Mouse (Mus musculus): ENCODE data around the gene Uggt1.

The Uggt1 gene

DNA sequence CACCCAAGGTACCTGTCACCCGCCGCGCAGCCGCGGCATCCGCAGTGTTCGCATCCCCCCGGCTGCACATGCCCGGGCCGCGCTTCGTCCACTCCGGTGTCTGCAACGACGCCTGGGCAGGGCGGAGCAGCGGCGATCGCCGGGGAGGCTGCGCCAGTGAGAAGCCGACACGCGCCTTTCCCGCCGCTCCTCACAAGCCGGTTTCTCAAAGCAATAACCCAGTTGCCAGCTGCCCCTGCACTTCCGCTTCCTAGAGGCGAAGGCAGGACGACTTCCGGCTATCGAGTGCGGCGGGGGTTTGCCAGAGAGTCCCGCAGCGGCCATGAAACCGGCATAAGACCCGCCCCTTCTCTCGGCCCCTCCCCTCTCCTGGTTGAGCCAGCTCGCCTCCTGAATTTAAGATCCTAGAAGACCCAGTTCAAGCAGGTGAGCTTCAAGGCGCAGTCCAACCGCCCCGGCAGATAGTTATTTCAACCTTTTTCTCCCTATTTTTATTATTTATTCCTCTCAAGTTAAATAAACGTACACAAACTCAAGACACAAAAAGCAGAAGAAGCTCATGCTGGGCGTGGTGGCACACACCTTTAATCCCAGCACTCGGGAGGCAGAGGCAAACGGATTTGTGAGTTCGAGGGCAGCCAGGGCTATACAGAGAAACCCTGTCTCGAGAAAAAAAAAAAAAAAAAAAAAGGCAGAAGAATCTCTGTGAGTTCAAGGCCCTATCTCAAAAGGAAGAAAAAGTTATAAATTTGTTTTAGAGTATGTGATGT, at the start of gene Uggt1:
Uggt1 (minus strand) TSS at position 663 of the 770 bp plus-strand sequence.
- peak; percentile 95 to 98 for DNase-seq

DNA sequence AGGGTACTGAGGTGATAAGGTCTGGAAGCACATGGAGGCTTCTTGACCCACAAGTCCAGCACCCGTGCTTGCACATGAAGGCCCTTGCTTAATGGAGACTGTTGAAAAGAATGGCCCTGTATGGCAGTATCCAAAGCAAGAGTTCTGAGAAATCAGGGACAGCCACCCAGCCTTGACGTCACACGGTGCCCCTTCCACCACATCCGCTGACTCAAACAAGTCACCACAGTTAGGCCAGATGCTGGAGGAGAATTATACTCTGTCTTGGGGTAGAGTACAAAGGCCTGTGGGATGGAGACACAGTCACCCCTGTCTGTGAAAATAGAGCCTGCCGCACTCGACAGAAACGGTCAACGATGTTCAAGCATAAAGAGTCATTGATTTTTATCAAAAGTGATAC, 49.0 kb upstream of the Uggt1 start:
- DNase-seq, result no peak

- DNase-seq, result peak in 1 of 2 experiments; percentile 15
These were observed 37.3 kb upstream of the Uggt1 start for GRCm38 (mm10) chr1:36281849-36282248.

GRCm38 (mm10) chr1:36280938-36281337, 36.4 kb upstream of the Uggt1 start:
- no peak for DNase-seq

- peak; percentile 83 to 94 for DNase-seq
These were observed 34.7 kb upstream of the Uggt1 start for GRCm38 (mm10) chr1:36279202-36279601.

DNA sequence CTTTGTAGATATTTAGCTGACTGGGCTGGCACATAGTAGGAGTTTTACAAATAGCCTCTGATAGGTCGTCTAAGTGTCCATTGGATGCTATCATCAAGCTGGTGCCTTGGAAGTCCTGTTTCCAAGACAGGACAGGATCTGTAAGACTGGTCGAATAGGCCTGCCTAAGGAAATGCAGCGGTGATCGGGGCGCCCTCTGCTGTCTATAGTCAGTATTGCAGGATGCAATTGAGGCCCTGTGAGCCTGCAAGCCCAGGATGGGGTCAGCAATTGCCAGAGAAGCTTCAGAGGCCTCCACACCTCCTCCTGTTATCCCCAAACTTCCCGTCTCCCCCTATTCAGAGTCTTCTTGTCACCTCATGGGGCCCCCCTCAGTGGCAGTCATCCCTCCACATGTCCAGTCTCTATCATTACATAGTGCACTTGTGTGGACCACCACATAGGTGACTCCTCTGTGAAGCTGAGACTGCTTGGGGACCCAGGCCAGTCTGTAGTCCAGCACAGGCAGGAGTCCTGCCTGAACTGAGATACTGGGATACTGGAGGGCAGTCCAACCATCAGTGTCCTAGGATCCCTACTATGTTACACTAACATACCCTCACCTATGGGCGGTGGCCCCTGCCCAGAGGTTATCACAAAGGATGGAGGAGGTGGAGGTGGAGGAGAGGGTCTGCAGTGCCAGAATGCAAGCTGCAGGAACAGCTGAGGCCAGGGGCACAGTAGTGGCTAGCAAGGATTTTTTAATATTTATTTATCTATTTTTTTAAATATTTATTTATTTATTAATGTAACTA, 32.9 kb upstream of the Uggt1 start:
- DNase-seq, result peak; percentile 80 to 90

DNA sequence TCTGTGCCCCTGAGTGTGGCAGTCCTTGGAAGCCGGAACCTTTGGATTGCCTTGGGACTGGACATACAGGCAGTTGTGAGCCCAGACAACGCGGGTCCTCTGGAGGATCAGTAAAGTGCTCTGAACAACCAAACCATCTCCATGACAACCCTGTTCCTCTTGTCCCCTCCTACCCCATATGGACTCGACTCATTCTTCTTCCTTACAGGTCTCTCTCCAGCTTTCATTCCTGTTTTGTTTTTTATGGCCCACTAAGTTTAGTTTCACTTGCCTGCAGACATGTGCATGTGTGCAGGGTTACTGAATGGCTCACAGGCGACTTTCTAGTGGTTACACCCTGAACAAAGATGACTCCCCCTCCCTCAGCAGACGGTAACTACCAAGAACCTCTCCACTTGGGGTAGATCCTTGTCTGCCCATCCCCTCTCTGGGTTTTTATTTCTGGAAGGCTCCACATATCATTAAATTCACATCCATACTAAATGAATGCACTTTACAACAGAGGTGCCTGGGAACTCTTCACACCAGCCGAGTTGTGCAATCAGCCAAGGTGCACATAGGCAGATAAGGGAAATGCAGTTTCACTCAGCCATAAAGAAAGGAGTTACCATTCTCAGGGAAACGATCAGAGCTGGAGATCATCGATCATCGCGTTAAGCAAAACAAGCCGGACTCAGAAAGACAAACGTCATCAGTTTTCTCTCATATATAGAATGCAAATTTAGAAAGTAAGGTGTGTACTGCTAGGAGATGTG, 31.3 kb upstream of the Uggt1 start:
- DNase-seq, result no peak

DNA sequence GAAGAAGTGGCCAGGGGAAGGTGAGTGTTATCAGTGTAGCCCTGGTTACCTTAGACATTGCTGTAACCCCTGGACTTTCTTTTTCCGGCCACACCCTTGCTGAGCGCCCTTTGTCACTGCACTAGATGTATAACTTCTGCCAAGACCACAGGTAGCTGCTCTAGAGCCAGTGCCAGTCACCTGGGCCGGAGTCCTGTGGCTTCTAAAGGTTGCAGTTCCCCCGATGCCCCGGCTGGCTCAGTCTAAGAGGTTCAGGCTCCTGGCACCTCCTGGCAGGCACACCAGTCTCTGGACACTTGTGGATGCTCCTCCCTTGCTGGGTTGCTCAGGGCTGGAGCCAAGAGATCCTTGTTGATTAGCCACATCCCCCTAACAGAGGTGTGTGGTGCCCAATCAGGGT, 29.9 kb upstream of the Uggt1 start, which contains the start of gene Neurl3:
Neurl3 (minus strand) TSS at position 225 of the 400 bp plus-strand sequence.
- no peak for DNase-seq

DNA sequence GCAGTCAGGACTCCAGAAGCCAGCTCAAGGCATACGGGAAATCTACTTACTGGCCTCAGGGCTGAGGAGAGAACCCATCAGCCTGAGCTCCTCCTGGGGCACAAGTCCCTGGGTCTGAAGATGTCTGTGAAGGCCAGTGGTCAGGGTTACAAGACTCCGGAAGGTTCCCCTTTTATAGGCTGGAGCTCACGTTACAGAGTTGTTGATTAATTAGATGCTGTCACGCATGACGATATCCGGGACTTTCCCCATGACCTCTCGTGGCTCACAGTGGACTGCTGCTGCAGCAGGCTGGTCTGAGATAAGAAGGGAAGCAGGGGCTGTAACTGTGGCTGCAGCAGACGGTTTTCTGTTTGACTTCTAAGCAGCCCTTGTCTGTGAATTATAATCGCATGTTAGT, 28.8 kb upstream of the Uggt1 start:
- DNase-seq, result peak; percentile 76 to 89

GRCm38 (mm10) chr1:36272546-36272945, 28.0 kb upstream of the Uggt1 start:
- peak; percentile 64 to 81 for DNase-seq

DNA sequence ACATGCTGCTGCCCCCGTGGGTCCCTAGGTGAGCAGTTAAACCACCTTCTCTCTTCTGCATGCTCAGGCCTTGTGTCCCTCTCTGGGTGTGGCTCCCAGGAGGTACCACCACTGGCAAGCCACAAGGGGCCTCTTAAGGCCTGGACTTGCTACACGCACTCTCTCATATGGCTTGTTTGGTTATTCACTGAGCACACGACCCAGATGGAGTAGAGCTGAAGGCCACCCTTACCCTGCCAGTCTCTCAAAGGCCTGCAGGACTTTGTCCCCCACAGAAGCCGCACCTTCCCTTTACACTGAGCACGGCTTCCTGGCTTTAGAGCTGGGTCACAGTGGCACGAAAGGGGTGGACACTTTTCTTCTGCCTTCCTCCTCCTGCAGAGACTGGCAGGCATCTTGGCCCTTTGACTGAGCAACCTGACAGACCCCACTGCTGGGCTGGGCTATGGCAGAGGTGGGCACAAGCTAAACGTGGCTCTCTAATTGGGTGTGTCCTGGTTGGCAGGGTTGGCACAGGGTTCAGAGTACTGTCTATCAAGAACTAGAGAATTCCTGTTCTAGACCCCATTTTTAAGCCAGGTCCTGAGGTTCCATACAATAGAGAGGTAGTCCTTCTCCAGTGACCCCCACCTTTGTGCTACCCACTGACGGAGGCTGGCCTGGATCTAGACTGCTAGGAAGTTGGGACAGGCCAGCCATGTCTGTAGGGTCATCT, 27.2 kb upstream of the Uggt1 start:
- DNase-seq, result no peak

DNA sequence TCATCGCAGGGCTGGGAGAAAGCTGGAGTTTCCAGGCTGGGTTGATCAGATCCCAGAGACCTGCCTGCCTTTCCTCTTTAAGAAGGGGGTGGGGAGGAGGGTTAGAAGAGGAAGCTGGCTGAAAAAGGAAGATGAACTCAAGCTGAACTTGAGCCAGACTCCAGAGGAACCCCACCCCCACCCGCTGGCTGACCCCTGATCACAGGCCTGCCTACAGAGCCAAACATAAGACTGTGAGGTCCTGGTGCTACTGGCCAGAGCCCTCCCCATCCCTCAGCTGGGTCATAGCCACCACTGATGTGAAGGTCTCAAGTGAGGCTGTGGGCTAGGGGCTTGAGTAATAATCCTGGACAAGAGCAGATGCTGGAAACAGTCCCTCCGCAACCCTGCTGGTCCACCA, 26.1 kb upstream of the Uggt1 start:
- peak; percentile 50 to 71 for DNase-seq

DNA sequence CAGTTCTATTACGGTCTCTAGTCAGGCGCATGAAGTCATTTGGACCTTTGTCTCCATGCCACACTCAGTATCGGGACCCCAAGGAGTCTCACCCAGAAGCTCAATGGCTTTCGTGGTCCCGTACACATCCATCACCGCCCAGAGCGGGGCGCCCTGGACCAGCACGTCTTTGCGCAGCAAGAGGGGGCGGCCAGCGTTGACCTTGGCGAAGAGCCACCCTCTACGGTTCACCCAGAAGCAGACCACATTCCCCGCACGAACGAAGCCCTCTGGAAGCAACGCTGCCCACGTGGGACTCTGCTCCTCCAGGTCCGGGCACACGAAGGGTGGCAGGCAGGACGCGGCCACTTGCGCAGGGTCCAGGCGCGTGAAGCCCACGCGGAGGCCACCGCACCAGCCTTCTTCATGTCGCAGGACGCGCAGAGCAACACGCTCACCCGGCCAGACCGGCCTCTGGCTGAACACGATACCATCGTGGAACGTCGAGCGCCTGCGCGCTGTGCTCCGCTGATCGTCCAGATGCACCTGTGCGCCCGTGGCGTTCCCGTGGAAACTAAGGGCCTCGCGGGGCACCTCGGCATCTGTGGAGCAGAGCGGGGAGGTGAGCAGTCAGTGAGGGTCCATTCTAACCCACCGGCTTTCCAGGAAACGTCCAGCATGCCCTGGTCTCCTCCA, 24.7 kb upstream of the Uggt1 start:
- DNase-seq, result no peak

DNA sequence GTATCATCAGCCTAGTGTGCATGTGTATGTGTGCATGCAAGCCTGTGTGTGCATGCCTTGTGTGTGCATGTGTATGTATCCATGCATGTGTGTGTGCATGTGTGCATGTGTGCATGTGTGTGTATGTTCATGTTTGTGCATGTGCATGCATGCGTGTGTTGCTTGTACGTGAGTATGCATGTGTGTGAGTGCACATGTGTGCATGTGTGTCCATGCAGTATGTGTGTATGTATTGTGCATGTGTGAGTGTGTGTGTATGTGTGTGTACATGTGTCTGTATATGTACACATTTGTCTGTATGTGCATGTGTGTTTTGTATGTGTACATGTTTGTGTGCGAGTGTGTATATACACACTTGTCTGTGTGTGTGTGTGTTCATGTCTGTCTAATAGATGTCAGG, 23.1 kb upstream of the Uggt1 start:
- DNase-seq, result no peak

DNA sequence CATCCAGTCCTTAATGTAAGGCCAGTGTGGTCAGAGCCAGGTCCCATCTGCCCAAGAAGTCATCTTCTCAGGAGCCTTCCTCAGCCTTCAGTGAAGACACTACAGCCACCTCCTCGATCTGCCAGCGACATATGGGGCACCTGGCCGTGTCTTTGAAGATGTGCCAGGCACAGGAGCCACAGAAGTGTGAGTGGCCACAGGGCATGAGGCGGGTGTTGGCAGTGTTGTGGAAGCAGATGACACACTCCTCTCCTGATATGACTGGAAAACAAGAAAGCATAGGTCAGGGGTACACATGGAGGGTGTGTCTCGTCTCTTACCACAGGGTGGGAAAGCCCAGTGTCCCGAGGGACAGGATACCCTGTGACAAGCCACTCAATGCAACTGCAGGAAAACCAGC, 21.8 kb upstream of the Uggt1 start:
- DNase-seq, result no peak

- DNase-seq, result peak; percentile 81 to 83
These were observed 19.4 kb upstream of the Uggt1 start for GRCm38 (mm10) chr1:36263833-36264488.

DNA sequence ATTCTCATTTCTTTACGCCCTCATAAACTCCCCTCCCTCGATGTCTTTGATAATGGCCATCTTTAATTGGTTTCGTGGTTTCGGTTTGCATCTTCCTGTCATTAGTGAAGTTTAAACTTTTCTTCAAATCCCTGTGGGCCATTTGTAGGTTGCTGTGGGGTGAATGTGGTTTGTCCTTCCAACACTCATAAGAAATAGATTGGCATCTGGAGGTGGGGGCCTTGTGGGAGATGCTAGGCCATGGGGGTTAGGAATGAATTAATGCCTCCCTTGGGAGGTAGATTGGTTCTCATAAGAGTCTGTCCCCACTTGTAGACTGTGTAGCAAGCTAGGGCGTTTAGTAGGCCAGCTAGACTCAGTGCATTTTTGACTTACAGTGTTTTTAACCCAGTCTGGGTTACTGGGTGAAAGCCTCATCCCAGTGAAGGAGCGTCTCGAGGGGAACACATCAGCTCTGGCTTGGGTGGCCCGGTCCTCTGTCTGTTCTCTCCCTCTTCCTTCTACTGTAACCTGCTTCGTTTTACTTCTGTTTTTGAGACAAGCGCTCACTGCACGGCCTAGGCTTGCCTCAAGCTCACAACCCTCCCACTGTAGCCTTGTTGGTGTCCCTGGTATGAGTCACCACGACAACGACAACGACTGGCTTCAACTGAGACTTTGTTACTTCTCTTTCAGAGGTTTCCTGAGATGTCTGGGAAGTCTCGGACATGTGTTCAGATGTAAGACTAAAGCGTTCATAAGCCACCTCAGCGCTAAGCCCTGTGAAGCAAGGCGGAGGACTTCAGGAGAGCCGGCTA, 17.4 kb upstream of the Uggt1 start:
- DNase-seq, result no peak

DNA sequence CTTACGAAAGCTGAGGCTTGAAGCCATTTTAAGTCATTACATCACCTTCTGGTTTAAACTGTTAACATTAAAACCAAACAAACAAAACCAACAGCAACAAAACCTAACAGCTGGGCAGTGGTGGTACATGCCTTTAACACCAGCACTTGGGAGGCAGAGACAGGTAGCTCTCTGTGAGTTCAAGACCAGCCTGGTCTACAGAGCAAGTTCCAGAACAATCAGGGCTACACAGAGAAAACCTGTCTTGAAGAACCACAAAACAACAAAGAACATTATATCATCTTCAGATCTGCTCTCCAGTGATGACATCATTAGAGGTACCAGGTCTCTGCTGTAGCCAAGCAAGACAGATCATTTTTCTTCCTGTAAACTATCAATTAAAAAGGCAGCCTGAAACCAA, 15.9 kb upstream of the Uggt1 start:
- no peak for DNase-seq

GRCm38 (mm10) chr1:36259281-36259680, 14.8 kb upstream of the Uggt1 start:
- DNase-seq, result no peak

- no peak for DNase-seq
These were observed 14.1 kb upstream of the Uggt1 start for GRCm38 (mm10) chr1:36258631-36259030.

- DNase-seq, result no peak
These were observed 12.8 kb upstream of the Uggt1 start for GRCm38 (mm10) chr1:36257276-36257675.
